Mouse (Mus musculus) bone marrow, adult 2 months (tissue): ENCODE data around the gene Mdn1. TPM values are rescaled to one million over a fixed set of nuclear protein-coding genes. Genes with fewer than 3 reads are reported as not detected.

Source experiments
- H3K27ac ChIP-seq: fragments of 200-500 bp; 2 replicates; pipeline ENCODE4 v1.5.1; 2012; ENCODE audit warnings: low read depth, mild to moderate bottlenecking, control low read depth, inconsistent platforms, low read length; ENCODE audit not compliant: control insufficient read depth, poor library complexity, insufficient read depth
- H3K4me1 ChIP-seq: fragments of 200-500 bp; 2 replicates; pipeline ENCODE4 v1.6.1; 2011; ENCODE audit warnings: low read length; ENCODE audit not compliant: control insufficient read depth, insufficient read depth
- H3K4me3 ChIP-seq: fragments of 200-500 bp; replicated peaks from 2 replicates; pipeline ENCODE3; 2011; ENCODE audit warnings: mild to moderate bottlenecking, low read depth, low read length, control low read depth; ENCODE audit not compliant: control insufficient read depth
- CTCF ChIP-seq: fragments of 200-500 bp; IDR thresholded peaks from 2 replicates; pipeline ENCODE4 v1.5.1; 2011; ENCODE audit warnings: low read length, control low read depth; ENCODE audit not compliant: control insufficient read depth, insufficient read depth
- POLR2A ChIP-seq: fragments of 200-500 bp; IDR thresholded peaks from 2 replicates; pipeline ENCODE4 v1.6.1; 2011; ENCODE audit warnings: low read depth, mild to moderate bottlenecking, control low read depth, low read length, borderline replicate concordance; ENCODE audit not compliant: control insufficient read depth
- WGBS: fragments of 180-500 bp; shearing (Covaris S2); methylation state at CpG from one replicate; pipeline ENCODE4 v1.1.7; 2018; 5-methylcytosine and 5-hydroxymethylcytosine counted together
- polyA plus RNA-seq: library from polyadenylated mRNA; stranded (reverse); fragments of >200 nt; gene quantifications from 2 replicates; pipeline ENCODE4 v1.2.4, GENCODE M21; 2011; ENCODE audit warnings: low replicate concordance; ENCODE audit not compliant: missing spikeins, insufficient read depth, insufficient read length

The Mdn1 gene
- polyA plus RNA-seq, 1 experiment: 19.0 TPM

GRCm38 (mm10) chr4:32757430-32757829, 100.5 kb downstream of the Mdn1 start:
- WGBS: 72% methylated on average over 2 of the region's 2 CpGs
- Histone ChIP-seq H3K4me3 (no peak overlapping the region), H3K4me1 (no peaks in the 10 kb centered on the region), H3K27ac (no peak overlapping the region)
- TF ChIP-seq POLR2A: no peak
- no peak for TF ChIP-seq CTCF

- WGBS: 86% methylated on average over 7 of the region's 7 CpGs
- TF ChIP-seq CTCF: no peak
- TF ChIP-seq POLR2A: no peak
- peaks cover 2% of the 10 kb centered on the region for H3K4me1 ChIP-seq
- H3K27ac ChIP-seq: no peak overlapping the region
- H3K4me3 ChIP-seq: no peak overlapping the region
Measured at GRCm38 (mm10) chr4:32767471-32767870, 110.6 kb downstream of the Mdn1 start.

DNA sequence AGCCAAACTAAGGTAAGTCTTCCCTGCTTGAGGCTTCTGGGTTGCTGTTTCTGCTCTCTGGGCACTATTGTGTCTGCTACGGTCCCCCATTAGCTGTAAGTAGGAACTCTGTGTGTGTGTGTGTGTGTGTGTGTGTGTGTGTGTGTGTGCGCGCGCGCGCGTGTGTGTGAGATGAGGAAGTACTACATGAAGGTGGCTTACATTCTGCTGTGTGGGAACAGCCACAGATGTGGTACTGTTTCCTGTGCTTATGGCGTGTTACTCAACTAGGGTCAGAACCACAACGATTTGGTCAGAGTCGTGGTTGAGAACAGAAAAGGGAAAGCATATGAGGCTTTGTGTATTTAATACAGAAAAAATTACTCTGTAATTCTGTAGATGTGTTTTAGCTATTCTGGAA, 111.1 kb downstream of the Mdn1 start:
- no peak overlapping the region for H3K4me3 ChIP-seq
- TF ChIP-seq CTCF (no peak), POLR2A (no peak)
- H3K27ac ChIP-seq: no peak overlapping the region
- peaks cover 2% of the 10 kb centered on the region for H3K4me1 ChIP-seq
- WGBS: 15% methylated on average over 10 of the region's 10 CpGs

- H3K4me1 ChIP-seq: peaks cover 2% of the 10 kb centered on the region
- TF ChIP-seq POLR2A (no peak), CTCF (peak; percentile 14; the same call in 1 of the 2 replicates)
- WGBS: 90% methylated on average over 7 of the region's 7 CpGs
- no peak overlapping the region for H3K4me3 ChIP-seq
- no peak overlapping the region for H3K27ac ChIP-seq
Measured at GRCm38 (mm10) chr4:32770284-32770810, 113.4 kb downstream of the Mdn1 start.

DNA sequence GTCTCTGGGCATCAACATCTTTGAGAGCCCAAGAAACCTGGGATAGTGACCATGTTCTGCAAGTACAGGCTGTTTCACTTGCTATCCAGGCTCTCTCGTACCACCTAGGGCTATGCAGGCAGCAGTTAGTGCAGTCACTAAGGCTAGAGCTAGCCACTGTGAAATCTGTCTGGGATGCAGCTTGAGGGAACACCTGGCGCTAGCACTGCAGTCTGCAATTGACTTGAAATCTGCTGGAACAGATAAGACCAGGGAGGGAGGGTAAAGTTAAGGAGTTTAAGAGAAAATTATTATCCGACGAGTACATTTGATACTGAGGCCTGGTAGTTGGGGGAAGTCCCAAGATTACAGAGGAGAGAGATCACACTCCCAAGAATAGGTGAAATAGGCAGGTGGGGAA, 123.1 kb downstream of the Mdn1 start:
- TF ChIP-seq CTCF (no peak), POLR2A (no peak)
- no peak overlapping the region for H3K4me3 ChIP-seq
- H3K27ac ChIP-seq: no peak overlapping the region
- H3K4me1 ChIP-seq: no peaks in the 10 kb centered on the region
- 72% methylated on average over 4 of the region's 4 CpGs for WGBS

DNA sequence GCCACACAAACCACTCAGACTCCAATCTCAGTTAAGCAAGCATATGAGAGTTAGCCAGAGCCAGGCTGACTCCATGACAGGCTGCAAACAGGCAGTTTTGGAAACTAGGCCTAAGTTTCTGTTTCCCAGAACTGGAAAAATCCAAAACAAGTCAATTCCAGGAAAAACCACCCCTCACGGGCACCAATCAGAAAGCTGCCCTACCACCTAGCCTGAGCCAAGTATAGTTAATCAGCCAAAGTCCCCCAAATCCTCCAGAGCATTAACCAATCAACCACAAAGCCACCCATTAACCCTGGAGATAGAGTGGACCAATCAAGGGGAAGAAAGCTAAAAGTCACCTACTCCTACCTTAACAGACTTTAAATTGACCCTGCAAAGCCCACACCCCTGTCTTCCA, 130.2 kb downstream of the Mdn1 start:
- H3K4me3 ChIP-seq: no peak overlapping the region
- TF ChIP-seq CTCF: no peak
- TF ChIP-seq POLR2A: no peak
- WGBS: 94% methylated on average over 1 of the region's 1 CpGs
- H3K27ac ChIP-seq: no peak overlapping the region
- no peaks in the 10 kb centered on the region for H3K4me1 ChIP-seq

GRCm38 (mm10) chr4:32789020-32789419, 132.1 kb downstream of the Mdn1 start:
- no peak for TF ChIP-seq CTCF
- no peak for TF ChIP-seq POLR2A
- Histone ChIP-seq H3K4me1 (no peaks in the 10 kb centered on the region), H3K27ac (no peak overlapping the region), H3K4me3 (no peak overlapping the region)
- 73% methylated on average over 4 of the region's 4 CpGs for WGBS

GRCm38 (mm10) chr4:32798976-32799375, 142.1 kb downstream of the Mdn1 start:
- TF ChIP-seq CTCF (no peak), POLR2A (no peak)
- Histone ChIP-seq H3K4me1 (no peaks in the 10 kb centered on the region; the same call in 1 of the 2 replicates), H3K27ac (no peak overlapping the region), H3K4me3 (no peak overlapping the region)
- WGBS: 96% methylated on average over 4 of the region's 4 CpGs

- H3K4me1 ChIP-seq: no peaks in the 10 kb centered on the region; the same call in 1 of the 2 replicates
- H3K4me3 ChIP-seq: peak within 1 kb of the TSS; percentile 97
- TF ChIP-seq POLR2A: peak; percentile 89
- TF ChIP-seq CTCF: no peak
- peak within 1 kb of the TSS; percentile 99 for H3K27ac ChIP-seq
- under 1% methylated on average over 53 of the region's 53 CpGs for WGBS
Measured at GRCm38 (mm10) chr4:32799966-32800576, 143.2 kb downstream of the Mdn1 start, which contains the start of gene Lyrm2. Lyrm2 (plus strand) TSS chr4:32800253.

- 11% methylated on average over 9 of the region's 9 CpGs for WGBS
- Histone ChIP-seq H3K4me3 (peak overlapping the region; percentile 97), H3K4me1 (no peaks in the 10 kb centered on the region; the same call in 1 of the 2 replicates), H3K27ac (peak overlapping the region; percentile 99)
- TF ChIP-seq CTCF: no peak
- no peak for TF ChIP-seq POLR2A
Measured at GRCm38 (mm10) chr4:32800577-32801170, 143.8 kb downstream of the Mdn1 start.
